Mouse (Mus musculus) liver, embryonic 13.5 days (tissue): Measurements from ENCODE around the gene Kcnj15. TPM values are rescaled to one million over a fixed set of nuclear protein-coding genes. Genes with fewer than 3 reads are reported as not detected.

Source experiments
- ATAC-seq: fragments of 200-750 bp; cut with Nextera tagmentation; 2 replicates; pipeline ENCODE4 v1.8.0; 2017; ENCODE audit warnings: low read depth, mild to moderate bottlenecking, moderate number of reproducible peaks, moderate library complexity
- DNase-seq: peaks from one replicate; pipeline ENCODE4 v3.0.0; 2022
- H3K27ac ChIP-seq: fragments of 300-500 bp; sonication (generic); 2 replicates; pipeline ENCODE4 v1.5.1; 2015; ENCODE audit warnings: moderate library complexity, mild to moderate bottlenecking, inconsistent platforms
- H3K27me3 ChIP-seq: fragments of 300-500 bp; sonication (generic); 2 replicates; pipeline ENCODE4 v1.6.1; 2015; ENCODE audit warnings: mild to moderate bottlenecking, inconsistent platforms
- H3K36me3 ChIP-seq: fragments of 300-500 bp; sonication (generic); 2 replicates; pipeline ENCODE4 v1.6.1; 2015; ENCODE audit warnings: mild to moderate bottlenecking, inconsistent platforms
- H3K4me1 ChIP-seq: fragments of 300-500 bp; sonication (generic); replicated peaks from 2 replicates; pipeline ENCODE4 v1.6.1; 2015; ENCODE audit warnings: inconsistent platforms
- H3K4me2 ChIP-seq: fragments of 300-500 bp; sonication (generic); 2 replicates; pipeline ENCODE4 v1.6.1; 2015; ENCODE audit warnings: inconsistent platforms, mild to moderate bottlenecking, moderate library complexity
- H3K4me3 ChIP-seq: fragments of 300-500 bp; sonication (generic); replicated peaks from 2 replicates; pipeline ENCODE4 v1.5.1; 2015; ENCODE audit warnings: mild to moderate bottlenecking, inconsistent platforms
- H3K9ac ChIP-seq: fragments of 300-500 bp; sonication (generic); 2 replicates; pipeline ENCODE4 v1.6.1; 2015; ENCODE audit warnings: mild to moderate bottlenecking, inconsistent platforms
- H3K9me3 ChIP-seq: fragments of 300-500 bp; sonication (generic); replicated peaks from 2 replicates; pipeline ENCODE4 v1.6.1; 2016; ENCODE audit warnings: inconsistent platforms
- WGBS: fragments of 180-500 bp; shearing (Covaris S2); methylation state at CpG from one replicate; pipeline ENCODE4 v1.1.7; 2015; ENCODE audit not compliant: insufficient replicate concordance; 5-methylcytosine and 5-hydroxymethylcytosine counted together
- polyA plus RNA-seq: library from polyadenylated mRNA; unstranded; fragments of >200 nt; fragmentation: Nextera tagmentation; extraction: Ambion mirVana; gene quantifications from 2 replicates; pipeline ENCODE4 v1.2.1, GENCODE M21; 2015

Gene Kcnj15
- polyA plus RNA-seq, 1 experiment from 2014 or later: 0.12 TPM

DNA sequence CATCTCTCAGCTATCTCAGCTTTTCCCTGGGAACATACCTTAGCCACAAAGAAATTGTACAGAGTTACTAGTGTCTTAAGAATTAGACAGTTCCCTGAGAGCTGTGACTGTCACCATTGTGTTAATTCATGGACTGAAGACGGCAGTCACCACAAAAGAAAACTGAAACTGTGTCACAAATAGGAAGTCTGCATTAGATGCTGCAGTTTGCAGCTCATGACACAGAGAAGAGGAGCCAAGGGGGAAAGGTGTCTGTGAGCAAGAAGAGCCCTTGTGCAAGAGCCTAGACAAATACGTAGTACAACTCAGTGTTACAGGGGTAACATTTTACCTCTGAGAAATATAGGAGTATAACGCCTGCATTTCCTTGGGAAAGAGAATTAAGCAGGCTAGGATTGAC lies 40.3 kb downstream of the Kcnj15 start:
- H3K4me2 ChIP-seq: no peak overlapping the region
- H3K4me1 ChIP-seq: no peaks in the 10 kb centered on the region
- H3K9me3 ChIP-seq: no peaks in the 10 kb centered on the region
- no peak overlapping the region for H3K4me3 ChIP-seq
- no peaks in the 10 kb centered on the region for H3K27me3 ChIP-seq
- no peak overlapping the region for H3K27ac ChIP-seq
- H3K36me3 ChIP-seq: no peaks in the 10 kb centered on the region
- no peak overlapping the region for H3K9ac ChIP-seq
- no peak for ATAC-seq
- DNase-seq: no peak
- WGBS: 47% methylated on average over 3 of the region's 3 CpGs

DNA sequence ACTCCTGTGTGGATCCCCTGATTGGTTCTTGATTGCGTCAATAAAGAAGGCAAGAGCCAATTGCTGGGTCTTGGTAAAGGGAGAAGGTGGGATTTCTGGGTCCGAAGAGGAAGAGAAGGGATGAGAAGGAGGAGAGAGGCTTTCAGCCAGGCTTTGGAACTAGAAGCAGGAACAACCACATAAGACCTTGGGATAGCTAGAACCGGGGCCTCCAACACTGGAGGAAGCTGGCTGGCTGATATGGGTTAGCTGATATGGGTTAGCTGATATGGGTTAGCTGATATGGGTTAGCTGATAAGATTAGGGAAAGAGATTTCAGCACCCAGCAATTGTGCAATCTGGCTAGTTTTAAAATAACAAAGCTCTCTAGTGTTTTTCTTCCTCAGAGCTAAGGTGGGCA lies 44.3 kb downstream of the Kcnj15 start:
- Histone ChIP-seq H3K27ac (no peak overlapping the region), H3K9ac (no peak overlapping the region), H3K9me3 (no peaks in the 10 kb centered on the region), H3K36me3 (no peaks in the 10 kb centered on the region), H3K4me2 (no peak overlapping the region), H3K27me3 (no peaks in the 10 kb centered on the region), H3K4me3 (no peak overlapping the region), H3K4me1 (no peaks in the 10 kb centered on the region)
- DNase-seq (no peak), ATAC-seq (no peak)
- 49% methylated on average over 3 of the region's 3 CpGs for WGBS

DNA sequence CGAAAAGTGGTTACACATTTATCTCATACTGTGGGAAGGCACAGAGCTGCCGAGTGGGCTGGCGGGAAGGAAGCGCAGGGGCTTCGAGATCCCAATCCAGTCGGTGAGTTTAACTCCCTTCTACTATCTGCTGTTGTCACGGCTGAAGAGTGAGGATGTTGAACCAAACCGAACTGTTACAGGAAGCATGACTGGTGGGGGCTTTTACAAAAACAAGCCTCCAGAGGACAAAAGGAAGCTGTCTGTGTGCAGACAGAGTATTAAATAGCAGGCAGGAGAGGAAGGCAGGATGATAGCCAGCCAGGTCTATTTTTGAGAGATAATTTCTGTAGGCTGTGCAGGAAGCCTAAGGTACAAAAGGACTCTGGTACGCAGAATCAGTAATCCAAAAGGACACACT lies 46.3 kb downstream of the Kcnj15 start:
- Histone ChIP-seq H3K36me3 (no peaks in the 10 kb centered on the region), H3K4me3 (no peak overlapping the region), H3K27ac (no peak overlapping the region), H3K4me2 (no peak overlapping the region), H3K9ac (no peak overlapping the region), H3K27me3 (no peaks in the 10 kb centered on the region), H3K4me1 (no peaks in the 10 kb centered on the region), H3K9me3 (no peaks in the 10 kb centered on the region)
- ATAC-seq (peak; percentile 29; the same call in 1 of the 2 replicates), DNase-seq (peak; percentile 6)
- 13% methylated on average over 9 of the region's 9 CpGs for WGBS

DNA sequence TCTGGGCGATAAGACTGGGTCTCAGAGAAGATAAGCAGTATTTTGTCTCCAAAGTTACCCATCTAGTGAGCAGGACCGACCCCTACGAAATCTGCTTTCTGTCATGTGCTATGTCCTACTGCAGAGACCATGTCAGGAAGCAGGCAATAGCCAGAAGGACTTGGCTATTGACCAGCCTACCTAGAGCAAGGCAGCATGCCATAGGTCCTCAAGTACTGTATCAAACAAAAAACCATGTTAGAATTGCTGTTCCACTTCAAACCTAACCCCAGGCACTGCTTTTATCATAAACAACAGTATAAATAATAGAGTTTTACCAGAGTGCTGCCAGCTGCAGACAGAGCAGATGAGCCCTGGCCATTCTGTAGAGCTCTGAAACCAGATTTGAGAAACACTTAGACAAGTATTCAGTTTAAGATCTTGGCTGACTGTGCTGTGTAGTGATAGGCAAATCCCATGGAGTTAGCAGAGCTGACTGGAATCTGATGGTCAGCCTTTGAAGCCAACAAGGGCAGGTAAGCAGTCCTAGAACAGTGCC lies 50.5 kb downstream of the Kcnj15 start:
- Histone ChIP-seq H3K4me1 (no peaks in the 10 kb centered on the region), H3K27me3 (no peaks in the 10 kb centered on the region), H3K27ac (no peak overlapping the region), H3K9ac (no peak overlapping the region), H3K36me3 (no peaks in the 10 kb centered on the region), H3K4me2 (no peak overlapping the region), H3K9me3 (no peaks in the 10 kb centered on the region), H3K4me3 (no peak overlapping the region)
- 33% methylated on average over 3 of the region's 3 CpGs for WGBS
- ATAC-seq (no peak), DNase-seq (no peak)

DNA sequence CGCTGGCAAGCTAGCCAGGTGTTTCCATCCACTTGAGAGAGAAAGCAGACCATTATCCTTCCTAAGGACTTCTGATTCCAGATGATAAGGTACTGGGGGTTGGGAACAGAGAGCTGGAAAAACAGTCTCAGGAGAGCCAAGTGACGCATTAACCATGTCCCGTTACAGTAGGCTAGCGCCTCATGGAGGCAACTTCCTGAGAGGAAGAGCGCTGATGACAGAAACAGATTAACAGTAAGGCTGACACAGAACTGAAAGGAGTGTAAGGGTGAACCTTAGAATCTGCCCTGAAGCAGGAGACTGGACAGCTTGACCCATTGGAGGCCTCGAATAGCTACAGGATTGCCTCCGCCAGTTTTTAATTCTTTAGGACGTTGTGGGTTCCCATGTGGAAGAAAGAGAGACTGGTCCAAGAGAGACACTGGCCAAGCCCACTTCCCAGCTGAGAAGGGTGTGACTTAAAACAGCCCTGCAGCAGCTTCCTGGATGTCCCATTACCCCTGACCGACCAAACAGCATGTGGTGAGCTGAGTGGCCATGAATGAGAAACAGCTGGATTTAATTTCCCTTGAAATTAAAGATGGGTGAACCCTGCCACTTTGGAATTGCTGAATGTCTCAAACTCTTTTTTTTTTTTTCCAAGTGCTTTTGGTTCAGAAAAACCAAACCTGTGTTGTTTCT lies 64.7 kb downstream of the Kcnj15 start:
- no peak overlapping the region for H3K4me2 ChIP-seq

DNA sequence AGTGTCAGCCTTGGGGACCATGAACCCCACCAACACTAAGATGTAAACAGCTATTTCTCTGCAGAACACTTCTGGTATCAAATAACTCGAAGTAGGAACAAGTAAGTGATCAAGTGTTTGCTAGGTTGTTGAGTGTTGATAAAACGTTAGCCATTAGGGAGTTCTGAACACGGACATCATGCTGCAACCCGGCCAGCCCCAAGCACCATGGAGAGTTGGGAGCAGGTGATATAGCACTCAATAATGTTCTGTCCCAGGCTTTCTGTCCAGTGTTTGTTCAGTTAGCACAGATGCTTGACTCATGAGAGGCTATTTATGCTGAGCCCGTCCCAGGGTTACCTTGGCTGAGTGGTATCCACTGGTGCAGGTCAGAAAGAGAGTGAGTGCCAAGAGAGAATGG lies 74.8 kb downstream of the Kcnj15 start:
- ATAC-seq: no peak
- Histone ChIP-seq H3K4me2 (no peak overlapping the region), H3K27me3 (no peaks in the 10 kb centered on the region), H3K9ac (no peak overlapping the region), H3K9me3 (no peaks in the 10 kb centered on the region), H3K4me1 (no peaks in the 10 kb centered on the region), H3K36me3 (no peaks in the 10 kb centered on the region), H3K4me3 (no peak overlapping the region), H3K27ac (no peak overlapping the region)
- no peak for DNase-seq
- WGBS: 64% methylated on average over 5 of the region's 5 CpGs

More for the DNA sequence above, 64.7 kb downstream of the Kcnj15 start:
- ATAC-seq (no peak), DNase-seq (no peak)
- no peak overlapping the region for H3K4me3 ChIP-seq
- no peak overlapping the region for H3K9ac ChIP-seq
- H3K36me3 ChIP-seq: no peaks in the 10 kb centered on the region
- H3K9me3 ChIP-seq: no peaks in the 10 kb centered on the region
- H3K27ac ChIP-seq: no peak overlapping the region
- no peaks in the 10 kb centered on the region for H3K27me3 ChIP-seq
- no peaks in the 10 kb centered on the region for H3K4me1 ChIP-seq
- WGBS: 27% methylated on average over 9 of the region's 9 CpGs

DNA sequence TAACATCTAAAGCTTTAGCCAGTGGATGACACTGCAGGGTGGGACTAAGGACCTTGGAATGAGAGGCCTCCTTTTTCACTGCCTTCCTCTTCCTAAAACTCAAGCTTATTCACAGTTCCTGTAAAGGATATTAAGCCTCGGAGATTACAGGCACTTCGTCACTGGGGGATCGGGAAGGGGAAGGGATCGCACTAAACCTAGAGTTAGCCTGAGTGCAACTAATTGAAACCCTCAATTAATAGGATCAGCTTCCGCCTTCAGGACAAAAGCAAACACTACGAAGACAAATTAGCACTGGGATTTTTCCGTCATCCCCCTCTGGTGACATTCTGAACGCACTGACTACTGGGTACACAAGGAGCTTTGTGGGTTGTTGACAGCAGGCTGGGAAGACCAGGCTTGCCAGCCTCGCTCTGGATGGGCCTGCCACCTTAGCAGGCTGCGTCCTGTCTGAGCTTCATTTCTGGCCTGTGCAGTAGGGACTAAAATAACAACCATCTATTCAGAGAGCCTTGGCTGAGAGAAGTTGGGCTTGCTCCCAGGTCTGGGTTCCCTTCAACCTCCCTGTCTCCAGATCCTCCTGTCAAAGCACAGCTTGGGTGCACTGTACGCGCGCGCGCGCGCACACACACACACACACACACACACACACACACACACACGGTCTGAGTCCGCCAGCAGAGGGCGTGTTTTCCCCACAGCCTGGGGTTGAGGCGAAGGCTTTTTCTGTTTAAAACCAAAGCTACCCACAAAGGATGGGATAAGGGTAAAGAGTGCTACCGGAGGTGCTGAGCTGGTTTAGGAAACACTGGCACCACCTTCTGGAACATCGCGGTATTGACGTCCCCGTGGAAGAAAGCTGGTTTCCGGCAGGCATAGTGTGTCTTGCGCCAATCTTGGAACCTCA lies 83.8 kb downstream of the Kcnj15 start:
- no peak overlapping the region for H3K9ac ChIP-seq

DNA sequence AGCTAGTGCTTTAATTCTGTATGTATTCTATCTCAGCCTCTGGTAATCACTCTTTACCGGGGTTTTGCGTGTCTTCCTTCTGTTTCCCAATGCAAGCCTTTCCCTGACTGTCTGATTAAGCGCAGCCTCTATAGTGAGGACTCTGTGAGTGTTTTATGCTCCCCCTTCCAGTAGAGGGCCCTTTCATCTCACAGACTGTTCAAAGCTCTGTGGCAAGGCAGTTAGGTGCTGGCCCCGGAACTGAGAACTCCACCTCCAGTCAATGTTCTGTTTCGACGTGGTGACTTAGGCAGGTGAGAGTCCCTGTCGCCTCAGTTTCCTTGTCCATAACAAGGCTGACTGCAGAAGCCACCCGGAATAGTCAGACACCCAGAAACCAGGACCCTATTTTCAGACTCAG lies 84.7 kb downstream of the Kcnj15 start:
- H3K4me3 ChIP-seq: no peak overlapping the region
- no peaks in the 10 kb centered on the region for H3K36me3 ChIP-seq
- H3K27ac ChIP-seq: no peak overlapping the region

More for the DNA sequence above, 83.8 kb downstream of the Kcnj15 start:
- no peak overlapping the region for H3K4me2 ChIP-seq
- no peak overlapping the region for H3K4me3 ChIP-seq
- no peaks in the 10 kb centered on the region for H3K27me3 ChIP-seq
- DNase-seq (peak; percentile 34), ATAC-seq (peak; percentile 59; the same call in 1 of the 2 replicates)
- 36% methylated on average over 28 of the region's 28 CpGs for WGBS
- H3K4me1 ChIP-seq: no peaks in the 10 kb centered on the region
- H3K36me3 ChIP-seq: no peaks in the 10 kb centered on the region
- no peak overlapping the region for H3K27ac ChIP-seq
- H3K9me3 ChIP-seq: no peaks in the 10 kb centered on the region

DNA sequence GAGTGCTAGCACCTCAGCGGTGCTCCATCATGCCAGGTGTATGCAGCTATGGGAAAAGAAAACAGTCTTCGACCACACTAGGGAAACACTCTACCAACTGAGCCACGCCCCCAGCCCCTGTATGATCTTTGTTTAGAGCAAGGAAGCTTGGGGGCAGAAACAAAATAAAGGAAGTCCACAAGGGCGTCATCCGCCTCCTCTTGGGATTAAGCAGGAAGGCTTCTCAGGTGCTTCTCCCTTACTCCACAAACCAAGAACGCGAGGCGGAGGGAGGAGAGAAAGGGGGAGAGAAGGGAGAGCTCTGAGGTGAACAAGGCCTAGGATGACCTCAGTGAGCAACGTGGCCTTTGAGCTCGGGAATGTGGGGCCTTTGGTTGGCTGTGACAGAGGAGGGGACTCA lies 87.6 kb downstream of the Kcnj15 start:
- Histone ChIP-seq H3K27me3 (no peaks in the 10 kb centered on the region), H3K36me3 (no peaks in the 10 kb centered on the region), H3K4me1 (peaks cover 14% of the 10 kb centered on the region), H3K9ac (no peak overlapping the region), H3K9me3 (no peaks in the 10 kb centered on the region), H3K4me3 (no peak overlapping the region), H3K27ac (no peak overlapping the region), H3K4me2 (no peak overlapping the region)
- DNase-seq (no peak), ATAC-seq (no peak)
- 61% methylated on average over 10 of the region's 10 CpGs for WGBS

More for the DNA sequence above, 84.7 kb downstream of the Kcnj15 start:
- DNase-seq (no peak), ATAC-seq (no peak)
- no peak overlapping the region for H3K9ac ChIP-seq
- WGBS: 46% methylated on average over 8 of the region's 8 CpGs
- peaks cover 6% of the 10 kb centered on the region for H3K4me1 ChIP-seq
- no peaks in the 10 kb centered on the region for H3K9me3 ChIP-seq
- no peaks in the 10 kb centered on the region for H3K27me3 ChIP-seq
- H3K4me2 ChIP-seq: no peak overlapping the region

DNA sequence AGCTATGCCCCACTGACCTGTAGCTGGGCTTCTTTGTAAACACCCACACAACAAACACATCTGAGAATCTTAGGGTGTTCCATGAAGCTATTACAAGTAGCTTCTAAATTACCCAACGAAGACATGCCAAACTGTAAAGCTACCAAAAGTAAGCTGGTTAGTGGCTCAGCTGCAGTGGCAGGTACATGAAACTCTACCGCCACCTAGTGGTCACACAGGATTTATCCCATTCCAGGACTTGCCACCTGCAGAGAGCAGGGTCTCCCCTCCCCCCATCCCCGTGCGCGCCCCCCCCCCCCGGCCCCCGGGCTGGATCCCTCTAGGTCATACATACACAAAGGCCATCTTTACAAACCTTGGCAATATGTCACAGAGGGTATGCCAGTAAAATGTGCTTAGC lies 88.5 kb downstream of the Kcnj15 start:
- Histone ChIP-seq H3K27me3 (no peaks in the 10 kb centered on the region), H3K4me1 (peaks cover 14% of the 10 kb centered on the region), H3K27ac (no peak overlapping the region), H3K36me3 (no peaks in the 10 kb centered on the region), H3K4me3 (no peak overlapping the region), H3K9ac (no peak overlapping the region), H3K4me2 (no peak overlapping the region), H3K9me3 (no peaks in the 10 kb centered on the region)
- ATAC-seq (no peak), DNase-seq (peak; percentile 39)
- WGBS: 5% methylated on average over 6 of the region's 7 CpGs

DNA sequence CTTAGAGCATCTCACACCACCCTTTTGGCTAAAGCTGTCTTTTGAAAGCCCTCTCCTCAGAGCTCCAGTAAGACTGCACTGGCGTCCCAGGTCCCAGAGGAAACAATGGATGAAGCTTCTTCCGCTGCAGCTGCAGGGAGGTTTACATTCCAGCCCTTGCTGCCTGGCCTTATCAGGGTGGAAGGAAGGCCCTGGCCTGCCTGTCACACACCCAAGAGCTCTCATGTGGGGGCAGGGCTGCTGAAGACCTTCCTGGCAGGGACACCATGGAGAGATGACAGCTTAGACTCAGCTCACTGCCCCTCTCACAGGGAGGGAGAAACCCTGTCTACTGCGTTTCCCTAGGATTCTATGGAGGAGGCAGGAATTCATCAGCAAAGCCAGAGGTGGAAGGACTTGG lies 89.8 kb downstream of the Kcnj15 start:
- ATAC-seq: peak; percentile 73
- Histone ChIP-seq H3K4me2 (no peak overlapping the region), H3K27me3 (no peaks in the 10 kb centered on the region), H3K9ac (no peak overlapping the region), H3K4me3 (no peak overlapping the region), H3K9me3 (no peaks in the 10 kb centered on the region), H3K27ac (peak overlapping the region; percentile 23), H3K4me1 (peaks cover 14% of the 10 kb centered on the region), H3K36me3 (no peaks in the 10 kb centered on the region)
- DNase-seq: no peak
- 3% methylated on average over 3 of the region's 3 CpGs for WGBS
